Mouse (Mus musculus) adrenal gland, postnatal 36 days (tissue): Measurements from ENCODE around the gene Pik3c2g. TPM values are rescaled to one million over a fixed set of nuclear protein-coding genes. Genes with fewer than 3 reads are reported as not detected.

ENCODE experiments used
- total RNA-seq, 2 experiments: library from RNA; stranded (reverse); gene quantifications; 2 replicates each; pipeline ENCODE4 v1.2.3; 2021

The Pik3c2g gene
- total RNA-seq, 2 experiments from 2014 or later = 0.23 to 116 TPM

Other genes starting within 250 kb of the Pik3c2g start
- gene Rergl, start 85.2 kb upstream of the Pik3c2g start, total RNA-seq = not detected